Mouse (Mus musculus): ENCODE measurements around the gene Prl2c2.
"Not testable (repeated sequence)": the region's sequence is repeated elsewhere in the genome, so short reads cannot be mapped to it uniquely, and the experiment has no call there.

The Prl2c2 gene

DNA sequence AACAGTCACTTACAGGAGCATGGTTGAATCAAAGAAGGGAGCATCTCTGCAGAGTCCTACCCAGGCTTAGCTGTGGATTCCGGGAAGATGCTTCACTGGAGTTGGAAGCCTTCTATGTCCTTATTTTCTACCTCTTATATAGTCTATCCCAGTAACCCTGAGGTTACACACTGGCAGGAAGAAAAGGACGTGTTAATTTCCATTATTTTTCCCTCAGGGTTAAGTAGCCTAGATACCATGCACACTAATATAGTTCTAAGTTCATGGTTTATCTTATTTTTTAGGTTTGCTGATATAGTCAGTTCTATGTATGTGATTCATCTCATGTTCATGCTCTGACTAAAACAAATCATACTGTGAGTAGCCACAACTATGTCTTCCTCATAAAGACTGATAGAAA lies at the start of gene Prl2c2:
Gene Prl2c2 (minus strand): TSS at position 101 of the 400 bp plus-strand sequence.
- DNase-seq = not testable (repeated sequence)

DNA sequence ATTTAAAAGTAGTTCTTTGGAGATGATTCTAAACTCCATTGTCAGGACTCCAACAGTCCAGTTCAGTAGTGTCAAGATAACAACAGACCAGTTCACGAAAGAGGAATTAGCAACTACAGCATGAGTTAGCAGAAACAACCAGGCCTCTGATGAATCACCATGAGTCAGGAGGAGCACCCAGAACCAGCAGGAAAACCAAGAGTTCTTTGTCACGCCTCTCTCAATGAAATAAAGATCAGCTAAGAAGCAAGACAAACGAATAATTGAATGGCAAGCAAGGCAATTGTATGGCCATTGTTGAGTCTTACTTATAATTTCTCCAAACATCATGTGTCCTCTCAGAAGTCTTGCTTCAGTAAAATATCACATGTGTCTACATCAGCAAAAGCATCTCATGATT lies 20.7 kb upstream of the Prl2c2 start:
- not testable (repeated sequence) for DNase-seq

DNA sequence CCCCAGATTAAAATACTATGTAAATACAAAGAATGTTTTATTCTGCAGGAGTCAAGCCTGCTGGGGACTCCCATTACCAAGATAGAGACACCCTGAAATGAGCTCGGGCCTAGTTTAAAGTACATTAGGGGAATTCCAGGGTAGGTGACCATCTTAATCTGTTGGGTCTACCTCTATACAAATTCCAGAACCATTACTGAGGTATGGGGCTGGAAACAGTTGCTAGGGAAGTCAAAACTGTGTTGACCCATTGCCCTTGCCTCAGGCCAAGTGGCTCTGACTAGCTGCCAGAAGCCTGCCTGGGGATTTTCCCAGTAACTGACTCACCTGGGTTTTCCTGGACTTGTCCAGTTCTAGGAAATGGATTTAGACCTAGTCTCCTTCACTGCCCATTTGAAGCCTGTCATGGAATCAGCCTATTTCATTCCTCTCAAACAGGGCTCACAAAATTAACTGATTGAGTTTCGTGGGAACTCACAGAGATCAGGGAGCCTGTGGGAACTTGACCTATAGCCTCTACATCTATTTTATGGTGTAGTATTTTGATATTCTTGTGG lies 8.9 kb upstream of the Prl2c2 start:
- not testable (repeated sequence) for DNase-seq

All from cerebellum, adult 8-10 months (tissue).